Mouse (Mus musculus): Measurements from ENCODE around the gene Nom1. TPM values are rescaled to one million over a fixed set of nuclear protein-coding genes. Genes with fewer than 3 reads are reported as not detected.
"Not testable (repeated sequence)": the region's sequence is repeated elsewhere in the genome, so short reads cannot be mapped to it uniquely, and the experiment has no call there.

The Nom1 gene
- 14.6 and 16.9 TPM in 2 replicates for polyA plus RNA-seq (2015; fragmentation: Nextera tagmentation; extraction: Ambion mirVana)

DNA sequence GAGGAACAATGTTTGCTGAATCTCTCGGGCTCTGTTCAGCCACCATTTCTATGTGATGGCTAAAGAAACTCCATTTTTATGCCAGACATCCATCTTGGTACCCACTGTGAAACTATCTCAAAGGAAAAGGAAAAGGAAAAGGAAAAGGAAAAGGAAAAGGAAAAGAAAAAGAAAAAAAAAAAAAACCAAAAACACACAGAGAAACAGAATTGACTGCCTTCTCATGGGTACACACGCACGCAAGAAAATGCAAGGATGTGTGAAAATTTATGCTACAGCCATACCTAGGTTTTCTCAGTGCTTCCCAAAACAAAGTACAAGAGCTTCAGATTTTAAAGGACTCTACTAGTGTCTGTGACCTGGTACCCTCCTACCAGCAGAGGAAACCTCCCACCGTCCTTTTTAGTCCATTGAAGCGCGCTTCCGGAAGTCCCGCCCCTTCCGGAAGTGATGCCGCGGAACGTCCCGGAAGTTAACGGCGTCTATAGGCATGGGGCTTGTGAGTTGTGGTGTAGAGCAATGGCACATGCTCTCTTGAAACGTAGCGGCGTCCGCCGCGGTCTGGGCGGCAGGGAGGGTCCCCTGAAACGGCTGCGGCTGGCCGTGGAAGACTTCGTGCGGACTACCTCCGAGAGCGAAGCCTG is at the start of gene Nom1:
Gene Nom1, plus strand, starts transcription at position 437 of the 644 bp plus-strand sequence.
- Histone ChIP-seq H3K4me3 (peak within 1 kb of the TSS; percentile 88), H3K27ac (peak within 1 kb of the TSS; percentile 69), H3K9ac (peak within 1 kb of the TSS; percentile 71), H3K9me3 (replicated peaks) (no peaks in the 10 kb centered on the region), H3K4me1 (replicated peaks) (peaks cover 18% of the 10 kb centered on the region), H3K36me3 (peaks cover 32% of the 10 kb centered on the region), H3K4me2 (peak within 1 kb of the TSS; percentile 90), H3K27me3 (peaks cover 17% of the 10 kb centered on the region)
- peak; percentile 90 for ATAC-seq (replicated peaks; ENCODE audit: insufficient number of reproducible peaks, insufficient read depth, low FRiP score, low read depth)
- WGBS, result 5% methylated on average over 29 of the region's 29 CpGs

DNA sequence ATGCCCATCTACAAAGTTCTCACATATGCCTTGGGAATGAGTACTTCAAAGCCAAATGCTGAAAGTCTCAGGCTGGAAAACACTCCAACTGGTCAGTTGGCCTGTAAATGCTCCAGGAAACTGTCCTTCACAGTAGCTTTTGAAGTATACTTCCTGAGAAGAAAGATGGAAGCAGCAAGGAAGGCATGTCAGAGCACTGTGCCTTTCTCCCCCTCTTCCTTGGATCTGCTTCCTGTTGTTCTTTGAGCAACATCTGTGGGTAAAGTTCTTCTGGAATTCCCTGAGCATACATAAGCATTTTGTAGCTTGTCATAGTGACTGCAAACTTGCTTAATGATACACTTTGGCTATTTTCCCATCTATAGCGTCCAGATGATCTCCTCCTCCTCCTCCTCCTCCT is 46.9 kb upstream of the Nom1 start:
- Histone ChIP-seq H3K4me2 (no peak overlapping the region), H3K27me3 (no peaks in the 10 kb centered on the region), H3K4me3 (no peak overlapping the region), H3K36me3 (no peaks in the 10 kb centered on the region), H3K27ac (peak overlapping the region; percentile 70), H3K4me1 (replicated peaks) (peaks cover 8% of the 10 kb centered on the region; the same call in 1 of the 2 replicates), H3K9ac (no peak overlapping the region), H3K9me3 (replicated peaks) (no peaks in the 10 kb centered on the region)
- ATAC-seq (replicated peaks; ENCODE audit: insufficient number of reproducible peaks, insufficient read depth, low FRiP score, low read depth), result no peak
- 23% methylated on average over 1 of the region's 1 CpGs for WGBS

DNA sequence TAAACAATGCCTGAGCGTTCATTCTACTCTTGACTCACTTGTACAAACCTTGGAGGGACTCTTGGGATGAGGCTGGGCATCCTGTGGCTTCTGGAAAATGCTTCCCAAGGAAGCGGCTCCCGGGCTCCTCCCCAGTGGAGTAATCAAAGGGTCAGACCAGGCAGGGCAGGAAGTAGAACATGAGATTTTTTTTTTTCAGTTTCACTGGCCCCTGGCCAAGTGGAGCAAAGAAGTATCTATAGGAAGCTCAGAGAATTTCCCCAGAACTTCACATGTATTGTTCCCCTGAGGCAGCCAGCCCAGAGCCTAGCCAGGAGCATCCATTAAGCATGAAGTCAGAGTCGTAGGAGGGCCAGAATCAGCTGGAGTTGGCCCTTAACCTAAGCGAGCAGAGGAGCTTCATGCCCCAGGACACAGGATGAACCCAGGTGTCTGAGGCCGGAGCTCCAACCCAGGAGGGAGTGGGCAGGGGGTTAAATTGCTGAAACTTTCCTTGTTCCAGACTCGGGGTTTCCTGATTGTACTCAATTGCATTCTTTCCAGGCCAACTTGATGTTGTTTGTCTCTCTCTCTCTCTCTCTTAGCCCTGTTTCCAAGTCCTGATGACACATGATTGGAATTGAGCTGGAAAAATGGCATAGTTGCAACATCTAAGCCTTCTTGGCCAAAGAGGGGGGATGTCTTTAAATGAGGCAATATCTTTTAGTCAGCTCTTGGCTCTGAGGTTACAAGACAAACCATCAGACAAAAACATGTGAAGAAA is 46.1 kb upstream of the Nom1 start:
- H3K9me3 ChIP-seq (replicated peaks), result no peaks in the 10 kb centered on the region
- no peaks in the 10 kb centered on the region for H3K36me3 ChIP-seq
- peak; percentile 81 for ATAC-seq (replicated peaks; ENCODE audit: insufficient number of reproducible peaks, insufficient read depth, low FRiP score, low read depth)
- peaks cover 8% of the 10 kb centered on the region; the same call in 1 of the 2 replicates for H3K4me1 ChIP-seq (replicated peaks)
- H3K4me3 ChIP-seq, result no peak overlapping the region
- 33% methylated on average over 7 of the region's 7 CpGs for WGBS
- peak overlapping the region; percentile 70 for H3K27ac ChIP-seq
- H3K4me2 ChIP-seq, result no peak overlapping the region
- H3K9ac ChIP-seq, result no peak overlapping the region
- H3K27me3 ChIP-seq, result no peaks in the 10 kb centered on the region

DNA sequence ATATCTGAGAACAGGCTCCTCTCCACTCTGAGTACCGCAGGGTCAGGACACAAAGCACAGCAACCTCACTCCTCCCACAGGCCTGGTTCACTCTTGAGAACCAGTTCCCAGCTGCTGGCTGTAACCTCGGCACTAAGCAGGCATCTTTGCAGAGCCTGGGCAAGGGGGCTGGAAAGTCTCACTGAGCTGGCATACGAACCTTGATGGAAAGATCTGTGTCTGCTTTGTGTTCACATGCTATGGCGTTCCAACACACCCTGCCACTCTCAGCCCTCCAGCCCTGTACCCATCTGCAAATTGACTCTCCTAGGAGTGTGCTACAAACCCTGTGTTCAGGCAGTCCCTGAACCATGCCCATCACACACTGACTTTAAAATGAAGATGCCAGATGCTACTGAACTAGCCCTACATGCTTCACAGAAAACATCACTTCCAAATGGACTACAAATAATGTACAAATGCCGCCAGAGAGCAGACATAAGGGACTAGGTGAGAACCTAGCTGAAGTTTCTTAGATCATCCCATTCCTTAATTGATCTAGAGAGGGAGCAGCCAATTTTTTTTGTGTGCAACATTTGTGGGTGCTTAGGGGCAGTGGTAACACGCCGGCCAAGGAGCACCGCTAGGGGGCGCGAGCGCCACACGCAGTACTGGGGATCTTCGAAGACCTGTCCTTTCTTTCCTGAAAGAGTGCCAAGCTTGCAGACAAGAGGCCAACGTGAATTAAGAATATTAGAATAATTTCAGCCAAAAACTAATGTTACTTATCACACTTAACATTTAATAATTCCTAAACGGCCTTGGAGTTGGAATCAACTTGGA is 45.3 kb upstream of the Nom1 start:
- H3K27ac ChIP-seq, result 0 out of 2 replicates have a peak overlapping the region, but pooled peaks have one; percentile 70
- H3K27me3 ChIP-seq, result no peaks in the 10 kb centered on the region
- peaks cover 8% of the 10 kb centered on the region; the same call in 1 of the 2 replicates for H3K4me1 ChIP-seq (replicated peaks)
- no peaks in the 10 kb centered on the region for H3K36me3 ChIP-seq
- H3K4me3 ChIP-seq, result no peak overlapping the region
- 17% methylated on average over 15 of the region's 15 CpGs for WGBS
- H3K9me3 ChIP-seq (replicated peaks), result no peaks in the 10 kb centered on the region
- no peak overlapping the region for H3K9ac ChIP-seq
- no peak for ATAC-seq (replicated peaks; ENCODE audit: insufficient number of reproducible peaks, insufficient read depth, low FRiP score, low read depth)
- no peak overlapping the region for H3K4me2 ChIP-seq

DNA sequence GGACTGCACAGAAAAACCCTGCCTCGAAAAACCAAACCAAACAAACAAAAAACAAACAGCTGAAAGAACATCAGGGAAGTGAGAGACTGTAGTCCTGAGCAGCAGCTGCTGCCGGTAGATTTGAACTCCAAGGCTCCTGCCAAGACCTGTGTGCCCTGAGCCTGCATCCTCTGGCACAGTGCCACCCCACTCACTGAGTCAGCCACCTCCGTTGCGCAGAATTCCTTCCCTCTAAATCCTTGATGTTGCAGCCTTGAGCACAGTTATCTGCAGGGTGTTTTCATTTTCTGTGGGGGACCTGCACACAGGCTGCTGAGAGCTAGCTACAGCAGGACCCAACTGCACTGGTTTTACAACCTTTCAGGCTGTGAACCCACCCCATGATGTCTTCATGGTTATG is 36.0 kb upstream of the Nom1 start:
- 44% methylated on average over 4 of the region's 4 CpGs for WGBS
- no peak overlapping the region for H3K27ac ChIP-seq
- H3K9me3 ChIP-seq (replicated peaks), result no peaks in the 10 kb centered on the region
- no peak for ATAC-seq (replicated peaks; ENCODE audit: insufficient number of reproducible peaks, insufficient read depth, low FRiP score, low read depth)
- no peak overlapping the region for H3K4me3 ChIP-seq
- H3K27me3 ChIP-seq, result no peaks in the 10 kb centered on the region
- H3K4me2 ChIP-seq, result no peak overlapping the region
- H3K4me1 ChIP-seq (replicated peaks), result no peaks in the 10 kb centered on the region
- H3K9ac ChIP-seq, result no peak overlapping the region
- no peaks in the 10 kb centered on the region for H3K36me3 ChIP-seq

DNA sequence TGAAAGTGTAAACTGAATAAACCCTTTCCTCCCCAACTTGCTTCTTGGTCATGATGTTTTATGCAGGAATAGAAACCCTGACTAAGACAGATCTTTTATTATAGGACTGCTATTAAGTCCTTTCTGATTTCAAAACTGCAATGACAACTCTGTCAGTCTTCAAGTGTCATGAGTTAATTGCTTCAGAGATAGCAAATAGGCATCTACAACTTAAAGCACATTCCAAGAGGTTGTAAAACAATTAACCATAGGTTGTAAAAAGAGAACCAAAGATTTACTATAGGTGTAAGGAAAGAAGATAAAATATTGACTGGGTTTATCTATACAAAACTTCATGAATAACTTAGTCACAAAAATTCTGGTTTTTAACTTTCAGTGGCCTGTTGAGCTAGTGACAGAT is 23.6 kb upstream of the Nom1 start:
- Histone ChIP-seq H3K4me2 (no peak overlapping the region), H3K4me3 (no peak overlapping the region), H3K9me3 (replicated peaks) (no peaks in the 10 kb centered on the region), H3K36me3 (no peaks in the 10 kb centered on the region), H3K27me3 (no peaks in the 10 kb centered on the region), H3K27ac (no peak overlapping the region), H3K4me1 (replicated peaks) (no peaks in the 10 kb centered on the region), H3K9ac (no peak overlapping the region)
- ATAC-seq (replicated peaks; ENCODE audit: insufficient number of reproducible peaks, insufficient read depth, low FRiP score, low read depth), result no peak

DNA sequence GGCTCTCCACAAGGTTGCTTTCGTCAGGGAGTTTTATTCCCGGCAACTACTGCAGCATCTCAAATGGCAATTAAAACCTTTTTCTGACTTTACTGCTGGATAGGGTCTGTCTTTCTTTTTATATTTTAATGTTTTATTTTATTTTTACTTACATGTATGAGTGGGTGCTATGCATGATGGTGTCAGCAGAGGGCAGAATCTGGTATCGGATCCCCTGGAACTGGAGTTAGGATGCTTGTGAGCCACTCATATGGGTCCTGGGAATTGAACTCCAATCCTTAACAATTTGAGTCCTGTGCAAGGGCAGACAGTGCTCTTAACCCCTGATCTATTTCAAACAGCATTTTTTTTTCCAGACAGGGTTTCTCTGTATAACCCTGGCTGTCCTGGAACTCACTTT is 21.4 kb upstream of the Nom1 start:
- no peak overlapping the region for H3K9ac ChIP-seq
- no peak overlapping the region for H3K4me3 ChIP-seq
- no peaks in the 10 kb centered on the region for H3K4me1 ChIP-seq (replicated peaks)
- H3K36me3 ChIP-seq, result no peaks in the 10 kb centered on the region
- H3K27me3 ChIP-seq, result 0 out of 2 replicates have a peak, but pooled peaks cover 3% of the 10 kb centered on the region
- H3K27ac ChIP-seq, result no peak overlapping the region
- WGBS, result 82% methylated on average over 3 of the region's 3 CpGs
- no peak for ATAC-seq (replicated peaks; ENCODE audit: insufficient number of reproducible peaks, insufficient read depth, low FRiP score, low read depth)
- H3K9me3 ChIP-seq (replicated peaks), result no peaks in the 10 kb centered on the region
- H3K4me2 ChIP-seq, result no peak overlapping the region

DNA sequence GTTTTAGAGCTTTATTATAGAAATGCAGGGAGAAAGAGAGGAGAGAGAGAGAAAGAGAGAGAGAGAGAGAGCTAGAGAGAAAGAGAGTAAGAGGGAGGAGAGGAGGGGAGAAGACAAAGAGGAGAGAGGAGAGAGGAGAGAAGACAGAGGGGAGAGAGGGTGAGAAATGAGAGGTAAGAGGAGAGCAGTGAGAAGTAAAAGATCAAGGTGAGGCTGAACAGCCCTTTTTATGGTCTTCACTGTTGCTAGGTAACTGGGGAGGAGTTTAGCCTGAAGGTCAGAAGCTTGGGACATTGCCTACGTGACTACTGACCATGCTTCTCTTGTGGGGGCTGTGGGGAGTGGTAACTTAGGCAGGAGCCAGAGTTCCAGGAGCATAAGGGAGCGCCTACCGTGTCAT is 11.1 kb upstream of the Nom1 start:
- H3K4me1 ChIP-seq (replicated peaks); H3K9me3 ChIP-seq (replicated peaks); H3K9ac ChIP-seq; ATAC-seq (replicated peaks; ENCODE audit: insufficient number of reproducible peaks, insufficient read depth, low FRiP score, low read depth); H3K27ac ChIP-seq; H3K36me3 ChIP-seq; H3K27me3 ChIP-seq; H3K4me3 ChIP-seq; H3K4me2 ChIP-seq: not testable (repeated sequence)
- 54% methylated on average over 3 of the region's 3 CpGs for WGBS

DNA sequence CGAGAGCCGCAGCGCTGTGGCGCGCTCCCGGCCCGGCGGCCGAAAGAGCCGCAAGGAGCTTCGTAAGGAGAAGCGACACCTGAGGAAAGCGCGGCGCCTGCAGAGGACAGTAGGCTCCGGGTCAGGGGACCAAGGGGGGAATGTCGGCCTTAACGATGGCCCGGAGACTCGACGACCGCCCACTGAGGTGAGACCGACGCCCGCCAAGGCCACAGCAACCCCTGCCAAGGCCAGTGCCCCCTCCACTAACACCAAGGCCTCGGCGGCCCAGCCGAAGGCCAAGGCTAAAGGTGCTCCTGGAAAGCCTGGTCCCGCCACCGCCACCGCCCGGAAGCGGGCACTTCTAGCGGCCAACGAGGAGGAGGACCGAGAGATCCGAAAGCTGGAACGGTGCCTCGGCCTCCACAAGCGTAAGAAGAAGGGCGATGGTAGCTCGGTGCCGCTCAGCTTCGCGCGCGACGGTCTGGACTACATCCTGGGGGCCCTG is 451 bp downstream of the Nom1 start:
- H3K9me3 ChIP-seq (replicated peaks), result no peaks in the 10 kb centered on the region
- H3K4me1 ChIP-seq (replicated peaks), result peaks cover 18% of the 10 kb centered on the region
- WGBS, result under 1% methylated on average over 48 of the region's 48 CpGs
- peaks cover 37% of the 10 kb centered on the region for H3K36me3 ChIP-seq
- peak; percentile 45; the same call in 1 of the 2 replicates for ATAC-seq (replicated peaks; ENCODE audit: insufficient number of reproducible peaks, insufficient read depth, low FRiP score, low read depth)
- H3K27me3 ChIP-seq, result peaks cover 17% of the 10 kb centered on the region
- H3K27ac ChIP-seq, result peak overlapping the region; percentile 69
- peak overlapping the region; percentile 71 for H3K9ac ChIP-seq
- peak overlapping the region; percentile 88 for H3K4me3 ChIP-seq
- peak overlapping the region; percentile 90 for H3K4me2 ChIP-seq

DNA sequence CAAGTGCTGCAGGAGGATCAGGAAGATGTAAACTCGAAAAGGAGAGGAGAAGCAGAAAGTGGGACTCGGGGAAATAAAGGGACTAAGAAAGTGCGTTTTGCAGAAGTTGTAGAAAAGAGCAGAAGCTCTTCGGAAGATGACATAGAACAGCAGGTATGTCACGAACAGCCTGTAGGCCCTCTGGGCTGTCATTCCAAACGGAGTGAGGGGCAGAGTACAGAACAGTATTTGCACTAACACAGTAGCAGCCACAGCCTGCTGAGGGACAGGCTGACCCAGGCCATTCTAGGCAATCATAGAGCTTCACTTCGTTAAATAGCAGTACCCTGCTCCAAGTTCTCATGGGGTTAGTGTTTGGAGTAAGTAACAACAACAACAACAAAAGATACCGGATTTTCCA is 1.0 kb downstream of the Nom1 start:
- peaks cover 18% of the 10 kb centered on the region for H3K4me1 ChIP-seq (replicated peaks)
- H3K9me3 ChIP-seq (replicated peaks), result no peaks in the 10 kb centered on the region
- H3K36me3 ChIP-seq, result peaks cover 41% of the 10 kb centered on the region
- peak overlapping the region; percentile 71 for H3K9ac ChIP-seq
- no peak for ATAC-seq (replicated peaks; ENCODE audit: insufficient number of reproducible peaks, insufficient read depth, low FRiP score, low read depth)
- peak overlapping the region; percentile 90 for H3K4me2 ChIP-seq
- H3K4me3 ChIP-seq, result peak overlapping the region; percentile 88
- no peak overlapping the region for H3K27ac ChIP-seq
- H3K27me3 ChIP-seq, result peaks cover 15% of the 10 kb centered on the region
- WGBS, result 30% methylated on average over 8 of the region's 8 CpGs

DNA sequence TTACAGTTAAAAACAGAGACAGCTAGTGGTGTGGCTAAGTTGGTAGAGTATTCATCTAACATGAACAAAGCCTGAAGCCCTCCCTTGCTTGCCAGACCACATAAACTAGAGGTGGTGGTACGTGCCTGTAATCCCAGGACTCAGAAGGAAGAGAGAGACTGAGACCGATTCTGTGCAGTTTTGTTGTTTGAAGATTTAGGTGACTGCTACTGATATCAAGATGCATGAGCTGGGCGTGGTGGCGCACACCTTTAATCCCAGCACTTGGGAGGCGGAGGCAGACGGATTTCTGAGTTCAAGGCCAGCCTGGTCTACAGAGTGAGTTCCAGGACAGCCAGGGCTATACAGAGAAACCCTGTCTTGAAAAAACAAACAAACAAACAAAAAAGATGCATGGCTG is 2.3 kb downstream of the Nom1 start:
- not testable (repeated sequence) for H3K27ac ChIP-seq; H3K4me3 ChIP-seq; H3K4me2 ChIP-seq; H3K27me3 ChIP-seq; H3K9me3 ChIP-seq (replicated peaks); ATAC-seq (replicated peaks; ENCODE audit: insufficient number of reproducible peaks, insufficient read depth, low FRiP score, low read depth); H3K9ac ChIP-seq
- Histone ChIP-seq H3K36me3 (peaks cover 53% of the 10 kb centered on the region), H3K4me1 (replicated peaks) (peaks cover 18% of the 10 kb centered on the region)
- WGBS, result 92% methylated on average over 6 of the region's 6 CpGs

Data from heart, embryonic 15.5 days (tissue).